Mouse (Mus musculus) stomach, embryonic 16.5 days (tissue): Measurements from ENCODE around the gene Dnah10. TPM values are rescaled to one million over a fixed set of nuclear protein-coding genes. Genes with fewer than 3 reads are reported as not detected.

Experiments
- ATAC-seq: fragments of 200-750 bp; cut with Nextera tagmentation; 2 replicates; pipeline ENCODE4 v1.8.0; 2017; ENCODE audit warnings: moderate number of reproducible peaks, moderate TSS enrichment; ENCODE audit not compliant: insufficient read depth, low FRiP score
- H3K27ac ChIP-seq: fragments of 300-500 bp; sonication (generic); 2 replicates; pipeline ENCODE4 v1.5.1; 2014; ENCODE audit warnings: low read length
- H3K27me3 ChIP-seq: fragments of 300-500 bp; sonication (generic); 2 replicates; pipeline ENCODE4 v1.6.1; 2014; ENCODE audit warnings: low read length, control low read depth, mixed read lengths; ENCODE audit not compliant: control insufficient read depth, insufficient read depth
- H3K36me3 ChIP-seq: fragments of 300-500 bp; sonication (generic); 2 replicates; pipeline ENCODE4 v1.6.1; 2014; ENCODE audit warnings: low read length; ENCODE audit not compliant: control insufficient read depth, insufficient read depth
- H3K4me1 ChIP-seq: fragments of 300-500 bp; sonication (generic); 2 replicates; pipeline ENCODE4 v1.6.1; 2014; ENCODE audit warnings: low read length, control low read depth, mixed read lengths; ENCODE audit not compliant: control insufficient read depth, insufficient read depth
- H3K4me2 ChIP-seq: fragments of 300-500 bp; sonication (generic); 2 replicates; pipeline ENCODE4 v1.6.1; 2014; ENCODE audit warnings: low read depth, low read length, mixed read lengths
- H3K4me3 ChIP-seq: fragments of 300-500 bp; sonication (generic); replicated peaks from 2 replicates; pipeline ENCODE4 v1.5.1; 2014; ENCODE audit warnings: mild to moderate bottlenecking, low read length
- H3K9ac ChIP-seq: fragments of 300-500 bp; sonication (generic); 2 replicates; pipeline ENCODE4 v1.6.1; 2014; ENCODE audit warnings: low read length
- H3K9me3 ChIP-seq: fragments of 300-500 bp; sonication (generic); replicated peaks from 2 replicates; pipeline ENCODE4 v1.6.1; 2016; ENCODE audit warnings: low read length, control low read depth; ENCODE audit not compliant: control insufficient read depth
- WGBS: fragments of 180-500 bp; shearing (Covaris S2); extraction: QIAGEN DNeasy Blood & Tissue Kit; methylation state at CpG from one replicate; pipeline ENCODE4 v1.1.7; 2014; 5-methylcytosine and 5-hydroxymethylcytosine counted together
- polyA plus RNA-seq: library from polyadenylated mRNA; unstranded; fragments of >200 nt; fragmentation: Nextera tagmentation; extraction: Ambion mirVana; gene quantifications from 2 replicates; pipeline ENCODE4 v1.2.1, GENCODE M21; 2015

Gene Dnah10
- polyA plus RNA-seq, 1 experiment from 2014 or later = 0.10 TPM

DNA sequence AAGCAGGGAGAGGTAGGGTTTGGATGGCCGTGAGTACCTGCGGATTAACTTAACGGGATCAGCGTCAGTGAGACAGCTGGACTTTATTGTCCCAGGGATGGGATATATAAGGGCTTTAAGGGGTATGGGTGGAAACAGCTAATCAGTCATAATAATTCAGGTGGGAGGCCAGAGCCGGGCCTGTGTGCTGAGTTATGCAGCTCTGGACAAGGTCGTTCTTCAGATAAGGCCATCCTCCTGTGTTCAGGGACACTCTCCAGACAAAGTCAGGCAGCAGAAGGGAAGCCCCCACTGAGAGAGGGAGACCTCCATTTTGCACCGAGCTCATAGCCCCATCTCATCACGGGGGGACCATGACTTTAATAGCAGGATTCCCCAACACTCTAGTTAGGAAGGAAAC, 56.8 kb downstream of the Dnah10 start:
- Histone ChIP-seq H3K4me3 (no peak overlapping the region), H3K36me3 (no peaks in the 10 kb centered on the region), H3K9ac (no peak overlapping the region), H3K4me1 (no peaks in the 10 kb centered on the region), H3K9me3 (0 out of 2 replicates have a peak, but pooled peaks cover 6% of the 10 kb centered on the region), H3K4me2 (no peak overlapping the region), H3K27ac (no peak overlapping the region), H3K27me3 (no peaks in the 10 kb centered on the region)
- ATAC-seq = no peak
- 74% methylated on average over 8 of the region's 8 CpGs for WGBS

DNA sequence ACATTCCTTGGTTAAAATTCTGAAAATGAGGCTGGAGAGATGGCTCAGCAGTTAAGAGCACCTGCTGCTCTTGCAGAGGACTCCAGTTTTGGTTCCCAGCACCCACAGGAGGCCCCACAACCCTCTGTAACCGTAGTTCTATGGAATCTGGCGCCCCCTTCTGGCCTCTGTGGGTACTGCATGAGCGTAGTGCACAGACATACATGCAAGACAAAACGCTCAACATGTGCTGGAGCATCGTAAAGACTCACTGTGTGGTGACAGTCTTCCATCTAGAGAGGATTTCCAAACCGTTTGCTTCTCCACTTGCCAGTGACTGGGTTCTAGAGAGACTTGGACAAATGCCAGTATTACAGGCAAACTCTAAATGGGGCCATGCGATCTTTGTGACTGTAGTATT, 60.8 kb downstream of the Dnah10 start:
- Histone ChIP-seq H3K9ac (no peak overlapping the region), H3K36me3 (no peaks in the 10 kb centered on the region), H3K4me3 (no peak overlapping the region), H3K4me2 (no peak overlapping the region), H3K4me1 (no peaks in the 10 kb centered on the region), H3K27me3 (no peaks in the 10 kb centered on the region), H3K9me3 (0 out of 2 replicates have a peak, but pooled peaks cover 6% of the 10 kb centered on the region), H3K27ac (no peak overlapping the region)
- WGBS = 78% methylated on average over 7 of the region's 7 CpGs
- no peak for ATAC-seq

DNA sequence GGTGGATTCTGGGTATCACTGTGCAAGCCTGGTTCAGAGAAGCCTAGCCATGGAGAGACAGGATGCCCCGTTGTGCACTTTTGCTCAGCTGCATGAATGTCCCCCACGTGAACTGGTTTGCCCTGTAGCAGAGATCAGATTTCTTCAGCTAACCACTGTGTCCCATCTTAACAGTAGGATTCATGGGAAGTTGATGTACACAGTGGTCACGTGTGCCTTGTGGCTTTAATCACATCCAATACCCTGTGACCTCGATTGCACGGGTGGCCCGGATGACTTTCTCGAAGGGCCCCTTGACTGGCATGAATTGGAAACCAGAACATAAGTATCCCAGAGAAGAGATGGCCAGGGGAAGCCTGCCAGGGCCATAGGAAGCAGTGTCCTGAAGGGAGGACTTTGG, 67.2 kb downstream of the Dnah10 start:
- Histone ChIP-seq H3K27ac (no peak overlapping the region), H3K4me2 (no peak overlapping the region), H3K9ac (no peak overlapping the region), H3K4me1 (no peaks in the 10 kb centered on the region), H3K27me3 (no peaks in the 10 kb centered on the region), H3K9me3 (no peaks in the 10 kb centered on the region), H3K4me3 (no peak overlapping the region), H3K36me3 (no peaks in the 10 kb centered on the region)
- 84% methylated on average over 7 of the region's 7 CpGs for WGBS
- ATAC-seq = no peak

DNA sequence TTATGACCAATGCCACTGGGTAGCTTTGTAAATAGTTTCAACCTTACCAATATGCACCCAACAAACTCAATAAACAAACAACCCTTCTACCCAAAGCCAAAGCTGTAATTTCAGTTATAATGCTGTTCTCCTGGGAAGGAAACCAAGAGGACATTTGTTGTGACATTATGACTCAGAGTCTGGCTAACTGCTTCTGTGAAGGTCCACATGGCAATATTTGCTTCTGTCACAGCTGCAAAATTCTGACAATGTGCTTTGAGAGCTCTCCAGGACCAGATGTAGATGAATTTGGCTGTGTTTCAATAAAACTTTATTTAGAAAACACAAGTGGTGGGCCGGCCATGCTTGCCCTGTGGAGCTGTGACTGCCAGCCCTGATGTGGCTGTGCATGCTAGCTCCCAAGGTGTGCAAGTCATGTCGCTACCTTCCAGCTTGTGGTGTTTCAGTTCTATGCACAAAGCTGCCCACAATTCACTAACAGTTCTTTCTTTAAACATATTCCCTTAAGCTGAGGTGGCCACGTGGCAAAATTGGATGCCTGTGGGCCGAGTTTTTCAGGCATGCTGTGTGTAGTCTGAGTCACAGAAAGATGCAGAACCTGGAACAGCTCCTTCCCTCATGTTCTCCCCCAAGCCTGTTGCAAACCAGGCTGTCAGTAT, 85.0 kb downstream of the Dnah10 start:
- H3K4me3 ChIP-seq = no peak overlapping the region
- 75% methylated on average over 4 of the region's 4 CpGs for WGBS
- no peak for ATAC-seq
- no peak overlapping the region for H3K27ac ChIP-seq
- no peaks in the 10 kb centered on the region for H3K4me1 ChIP-seq
- H3K9me3 ChIP-seq = peaks cover 3% of the 10 kb centered on the region; the same call in 1 of the 2 replicates
- H3K36me3 ChIP-seq = no peaks in the 10 kb centered on the region
- H3K9ac ChIP-seq = no peak overlapping the region
- no peaks in the 10 kb centered on the region for H3K27me3 ChIP-seq
- H3K4me2 ChIP-seq = no peak overlapping the region

DNA sequence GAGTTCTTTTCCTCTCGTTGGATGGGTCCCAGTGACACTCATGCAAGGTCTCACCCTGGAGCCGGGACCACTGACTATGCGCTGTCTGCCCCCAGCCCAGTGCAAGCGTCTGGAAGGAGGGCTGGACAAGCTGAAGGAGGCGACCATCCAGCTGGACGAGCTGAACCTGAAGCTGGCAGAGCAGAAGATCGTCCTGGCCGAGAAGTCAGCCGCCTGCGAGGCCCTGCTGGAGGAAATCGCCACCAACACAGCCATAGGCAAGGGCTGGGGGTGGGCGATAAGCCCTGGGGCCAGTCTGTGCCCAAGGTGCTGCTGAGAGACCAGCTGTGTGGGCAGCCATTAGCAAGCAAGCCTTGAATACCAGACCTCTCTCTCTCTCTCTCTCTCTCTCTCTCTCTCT, 87.6 kb downstream of the Dnah10 start:
- Histone ChIP-seq H3K9me3 (peaks cover 3% of the 10 kb centered on the region; the same call in 1 of the 2 replicates), H3K9ac (no peak overlapping the region), H3K4me3 (no peak overlapping the region), H3K4me2 (no peak overlapping the region), H3K4me1 (no peaks in the 10 kb centered on the region), H3K27ac (no peak overlapping the region), H3K27me3 (no peaks in the 10 kb centered on the region), H3K36me3 (no peaks in the 10 kb centered on the region)
- 78% methylated on average over 12 of the region's 12 CpGs for WGBS
- ATAC-seq = no peak

DNA sequence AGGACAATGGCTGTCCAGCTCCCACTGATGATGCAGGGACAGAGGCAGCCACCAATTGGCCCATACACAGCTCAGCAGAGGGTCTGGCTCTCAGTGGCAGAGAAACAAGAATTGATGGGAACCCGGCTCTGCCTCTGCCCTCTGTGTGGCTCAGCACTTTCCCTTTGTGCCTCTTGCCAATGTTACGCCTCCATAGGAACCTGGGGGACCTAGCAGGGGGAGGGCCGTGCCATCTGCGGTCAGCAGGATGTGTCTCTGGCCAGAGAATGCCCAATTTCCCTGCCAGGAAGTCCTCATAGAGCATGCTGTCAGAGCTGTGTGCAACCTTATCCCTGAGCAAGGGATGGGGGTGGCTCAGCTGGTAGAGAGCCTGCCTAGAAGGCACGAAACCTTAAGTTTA, 89.9 kb downstream of the Dnah10 start:
- Histone ChIP-seq H3K27ac (no peak overlapping the region), H3K27me3 (no peaks in the 10 kb centered on the region), H3K4me3 (no peak overlapping the region), H3K36me3 (no peaks in the 10 kb centered on the region), H3K9me3 (no peaks in the 10 kb centered on the region), H3K4me2 (no peak overlapping the region), H3K9ac (no peak overlapping the region), H3K4me1 (no peaks in the 10 kb centered on the region)
- ATAC-seq = no peak
- WGBS = 69% methylated on average over 5 of the region's 5 CpGs

DNA sequence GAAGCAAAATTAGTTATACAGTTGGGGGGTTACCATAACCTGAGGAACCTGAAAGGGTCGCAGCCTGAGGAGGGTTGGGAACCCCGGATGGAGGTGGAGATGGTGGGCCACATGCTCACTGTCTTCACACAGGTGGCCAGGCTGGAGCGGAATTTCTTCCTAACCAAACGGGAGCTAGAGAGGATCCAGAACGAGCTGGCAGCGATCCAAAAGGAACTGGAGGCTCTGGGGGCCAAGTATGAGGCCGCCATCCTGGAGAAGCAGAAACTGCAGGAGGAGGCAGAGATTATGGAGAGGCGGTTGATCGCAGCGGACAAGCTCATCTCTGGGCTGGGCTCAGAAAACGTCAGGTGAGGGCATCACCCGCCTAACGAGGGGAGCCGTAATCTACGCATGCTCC, 92.2 kb downstream of the Dnah10 start:
- no peak overlapping the region for H3K27ac ChIP-seq
- H3K4me3 ChIP-seq = no peak overlapping the region
- H3K9ac ChIP-seq = no peak overlapping the region
- H3K36me3 ChIP-seq = no peaks in the 10 kb centered on the region
- no peaks in the 10 kb centered on the region for H3K27me3 ChIP-seq
- no peak overlapping the region for H3K4me2 ChIP-seq
- no peak for ATAC-seq
- no peaks in the 10 kb centered on the region for H3K4me1 ChIP-seq
- 74% methylated on average over 15 of the region's 15 CpGs for WGBS
- H3K9me3 ChIP-seq = no peaks in the 10 kb centered on the region

DNA sequence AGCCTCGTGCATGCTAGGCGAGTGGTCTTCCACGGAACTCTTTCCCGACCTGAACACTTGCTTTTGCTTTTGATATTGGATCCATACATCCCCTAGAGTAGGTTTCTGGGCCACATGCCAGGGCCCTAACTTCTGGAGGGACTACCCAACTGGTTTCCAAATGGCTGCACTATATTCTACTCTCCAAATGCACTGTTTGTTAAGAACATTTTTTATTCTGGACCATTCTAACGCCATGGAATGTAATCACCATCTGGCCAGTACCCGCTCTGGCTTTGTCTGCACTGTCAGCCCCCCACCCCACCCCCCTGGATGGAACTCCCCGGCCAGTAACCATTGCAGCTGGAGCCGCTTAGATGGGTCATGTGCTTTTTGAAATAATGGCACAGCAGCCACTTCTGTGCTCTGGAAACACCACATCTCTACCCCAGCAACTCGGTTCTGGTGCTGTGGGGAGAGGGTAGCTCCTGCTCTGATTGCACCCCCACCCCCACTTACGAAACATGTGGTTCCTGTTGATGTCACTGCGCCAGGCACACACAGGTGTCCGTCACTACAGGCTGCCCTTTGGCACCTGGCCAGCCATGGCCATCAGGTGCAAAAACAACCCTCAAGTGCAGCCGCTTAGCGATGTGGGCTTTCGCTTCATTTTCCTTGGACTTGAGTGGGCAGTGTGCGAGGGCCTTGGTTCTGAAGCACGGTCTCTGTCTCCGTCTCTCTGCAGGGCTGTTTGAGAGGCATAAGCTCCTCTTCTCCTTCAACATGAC, 97.4 kb downstream of the Dnah10 start:
- H3K9me3 ChIP-seq = no peaks in the 10 kb centered on the region
- no peak overlapping the region for H3K9ac ChIP-seq
- no peaks in the 10 kb centered on the region for H3K4me1 ChIP-seq
- H3K27ac ChIP-seq = no peak overlapping the region
- peak; percentile 25; the same call in 1 of the 2 replicates for ATAC-seq
- no peak overlapping the region for H3K4me3 ChIP-seq
- no peaks in the 10 kb centered on the region for H3K36me3 ChIP-seq
- WGBS = 66% methylated on average over 18 of the region's 18 CpGs
- no peaks in the 10 kb centered on the region for H3K27me3 ChIP-seq
- no peak overlapping the region for H3K4me2 ChIP-seq

DNA sequence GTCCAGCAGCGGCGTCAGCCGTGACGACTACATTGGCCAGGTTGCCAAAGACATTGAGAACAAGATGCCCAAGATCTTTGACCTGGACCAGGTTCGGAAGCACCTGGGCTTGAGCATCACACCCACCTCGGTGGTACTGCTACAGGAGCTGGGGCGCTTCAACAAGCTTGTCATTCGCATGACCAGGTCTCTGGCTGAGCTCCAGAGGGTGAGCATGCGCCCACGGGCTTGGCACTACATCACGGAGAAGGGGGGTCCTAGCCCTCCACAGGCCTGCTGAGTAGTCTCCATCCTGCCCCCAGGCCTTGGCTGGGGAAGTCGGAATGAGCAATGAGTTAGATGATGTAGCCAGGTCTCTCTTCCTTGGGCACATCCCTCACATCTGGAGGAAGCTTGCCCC, 105.4 kb downstream of the Dnah10 start:
- WGBS = 88% methylated on average over 12 of the region's 12 CpGs
- Histone ChIP-seq H3K4me1 (no peaks in the 10 kb centered on the region), H3K27me3 (no peaks in the 10 kb centered on the region), H3K9me3 (no peaks in the 10 kb centered on the region), H3K4me2 (no peak overlapping the region), H3K4me3 (no peak overlapping the region), H3K9ac (no peak overlapping the region), H3K27ac (no peak overlapping the region), H3K36me3 (no peaks in the 10 kb centered on the region)
- ATAC-seq = no peak
